Mouse (Mus musculus) spleen, postnatal 10 days (tissue): ENCODE data around the gene Caps2.
A peak's percentile ranks its signal among the peaks of the same experiment; 100 is the strongest.
"Not testable (repeated sequence)": the region's sequence is repeated elsewhere in the genome, so short reads cannot be mapped to it uniquely, and the experiment has no call there.

Experiments used
- DNase-seq, 2 experiments: peaks; one replicate each; pipeline ENCODE4 v3.0.0; 2021 to 2022; ENCODE audit warnings: low spot score in 2 of 2

Gene Caps2

GRCm38 (mm10) chr10:112163168-112163766, at the start of gene Caps2:
Caps2 (plus strand) TSS chr10:112163621.
- no peak for DNase-seq

- DNase-seq: not testable (repeated sequence)
These were observed 38.3 kb upstream of the Caps2 start for GRCm38 (mm10) chr10:112125090-112125489.

- not testable (repeated sequence) for DNase-seq
These were observed 35.7 kb upstream of the Caps2 start for GRCm38 (mm10) chr10:112127682-112128230.

- no peak for DNase-seq
These were observed 31.2 kb upstream of the Caps2 start for GRCm38 (mm10) chr10:112132194-112132593.

GRCm38 (mm10) chr10:112138050-112138870, 25.2 kb upstream of the Caps2 start:
- DNase-seq: peak in 1 of 2 experiments; percentile 21

- DNase-seq: no peak
These were observed 24.5 kb upstream of the Caps2 start for GRCm38 (mm10) chr10:112138871-112139430.

GRCm38 (mm10) chr10:112139834-112140233, 23.6 kb upstream of the Caps2 start:
- no peak for DNase-seq

GRCm38 (mm10) chr10:112159882-112160560, 3.4 kb upstream of the Caps2 start, which contains the start of gene Glipr1l3:
Glipr1l3 (minus strand) TSS chr10:112160327.
- DNase-seq: peak; percentile 8 to 72

- not testable (repeated sequence) for DNase-seq
These were observed 13.6 kb downstream of the Caps2 start for GRCm38 (mm10) chr10:112177027-112177426.

- not testable (repeated sequence) for DNase-seq
These were observed 30.5 kb downstream of the Caps2 start for GRCm38 (mm10) chr10:112193919-112194318.

- DNase-seq: no peak
These were observed 40.0 kb downstream of the Caps2 start for GRCm38 (mm10) chr10:112203463-112203862.

- DNase-seq: no peak
These were observed 63.7 kb downstream of the Caps2 start for GRCm38 (mm10) chr10:112227073-112227472.

GRCm38 (mm10) chr10:112229091-112229843, 65.8 kb downstream of the Caps2 start:
- not testable (repeated sequence) for DNase-seq

GRCm38 (mm10) chr10:112232733-112233132, 69.3 kb downstream of the Caps2 start:
- DNase-seq: not testable (repeated sequence)

GRCm38 (mm10) chr10:112235396-112235940, 72.0 kb downstream of the Caps2 start:
- DNase-seq: not testable (repeated sequence)

GRCm38 (mm10) chr10:112248273-112248672, 84.9 kb downstream of the Caps2 start:
- no peak for DNase-seq

- no peak for DNase-seq
These were observed 100.0 kb downstream of the Caps2 start for GRCm38 (mm10) chr10:112263467-112263866.
